Comparison of ENCODE assay signal across 8 mouse cellular contexts in the genomic region with DNA sequence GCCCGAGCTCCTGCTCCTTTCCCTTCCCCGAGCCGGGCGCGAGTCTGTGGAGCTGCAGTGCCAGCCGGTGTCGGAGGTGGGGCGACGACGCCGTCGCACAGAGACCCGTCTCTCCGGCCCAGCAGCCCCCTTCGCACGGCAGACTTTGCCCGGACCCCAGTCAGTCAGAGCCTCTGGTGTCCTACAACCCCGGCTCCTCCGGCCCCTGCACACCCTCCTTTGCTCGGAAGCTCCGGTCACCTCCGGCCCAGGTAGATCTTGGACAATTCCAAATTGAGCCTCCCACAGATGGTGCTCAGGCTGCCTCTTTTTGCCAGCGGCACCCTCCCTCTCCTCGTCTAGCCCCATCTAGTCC. TPM values are rescaled to one million over a fixed set of nuclear protein-coding genes. Genes with fewer than 3 reads are reported as not detected.
DNase-seq lines count a peak whose midpoint lies in the region; ATAC-seq and TF ChIP-seq lines count a peak whose summit lies in the region.

No protein-coding gene starts in this region.

- peak; percentile 19; the same call in 1 of the 2 replicates for ATAC-seq in heart, embryonic 12.5 days (ENCODE audit: insufficient number of reproducible peaks, low FRiP score)
- ATAC-seq in forebrain, embryonic 14.5 days, result no peak
- no peak for ATAC-seq in liver, embryonic 15.5 days (ENCODE audit: insufficient read depth)

- DNase-seq in heart, postnatal 4 days, result no peak
- no peak for DNase-seq in CH12.LX (ENCODE audit: extremely low read depth)
- peak; percentile 39 for DNase-seq in forebrain, embryonic 14.5 days (ENCODE audit: low spot score)
- DNase-seq in c-Kit-positive CD71-positive TER-119-positive erythroid progenitor cells, embryonic 14.5 days (ENCODE audit: low spot score), result no peak
- DNase-seq in gastrocnemius, adult 18-20 months (ENCODE audit: low spot score), result no peak
- DNase-seq in layer of hippocampus, adult 9-10 months (ENCODE audit: low spot score), result no peak

- no peak for TF ChIP-seq CTCF in CH12.LX (conservative IDR thresholded peaks at IDR 0.05 in 1 of 2, IDR thresholded peaks at IDR 0.05 in 1 of 2; ENCODE audit: low read depth in 2 of 2, low read length in 2 of 2)

- TF ChIP-seq EP300 in CH12.LX (IDR thresholded peaks at IDR 0.05; ENCODE audit: low read length), result no peak

- peaks cover 23% of the 10 kb centered on the region for H3K4me1 ChIP-seq in heart, embryonic 12.5 days (replicated peaks)
- H3K4me1 ChIP-seq in CH12.LX (ENCODE audit: control insufficient read depth in 1 of 2, insufficient read depth in 2 of 2), result peaks cover 7 to 24% of the 10 kb centered on the region in 2 experiments
- H3K4me1 ChIP-seq in forebrain, embryonic 14.5 days (ENCODE audit: control insufficient read depth, insufficient read depth, low read length), result peaks cover 30% of the 10 kb centered on the region
- peaks cover 28% of the 10 kb centered on the region for H3K4me1 ChIP-seq in liver, embryonic 15.5 days (replicated peaks)

- H3K36me3 ChIP-seq in heart, embryonic 12.5 days, result peaks cover 21% of the 10 kb centered on the region
- H3K36me3 ChIP-seq in CH12.LX (replicated peaks in 1 of 2; ENCODE audit: control insufficient read depth in 1 of 2, insufficient read depth in 1 of 2, low read length in 1 of 2), result peaks cover 20 to 26% of the 10 kb centered on the region in 2 experiments
- H3K36me3 ChIP-seq in forebrain, embryonic 14.5 days (ENCODE audit: control insufficient read depth, insufficient read depth, low read length), result peaks cover 47% of the 10 kb centered on the region
- no peaks in the 10 kb centered on the region for H3K36me3 ChIP-seq in liver, embryonic 15.5 days (replicated peaks)

- WGBS in heart, embryonic 12.5 days, result 3% methylated on average over 24 of the region's 24 CpGs
- whole genome bisulfite sequencing in forebrain, embryonic 14.5 days, result 0% methylated on average over 24 of the region's 24 CpGs
- WGBS in liver, embryonic 15.5 days (ENCODE audit: insufficient replicate concordance), result 4% methylated on average over 24 of the region's 24 CpGs

- no peaks in the 10 kb centered on the region for H3K9me3 ChIP-seq in heart, embryonic 12.5 days (replicated peaks)
- H3K9me3 ChIP-seq in CH12.LX (replicated peaks; ENCODE audit: low read length), result no peaks in the 10 kb centered on the region
- H3K9me3 ChIP-seq in forebrain, embryonic 14.5 days (replicated peaks; ENCODE audit: control insufficient read depth, low read length), result no peaks in the 10 kb centered on the region
- no peaks in the 10 kb centered on the region for H3K9me3 ChIP-seq in liver, embryonic 15.5 days (replicated peaks)

- H3K9ac ChIP-seq in heart, embryonic 12.5 days, result no peak overlapping the region
- H3K9ac ChIP-seq in CH12.LX (ENCODE audit: insufficient read depth, low read depth), result no peak overlapping the region
- H3K9ac ChIP-seq in forebrain, embryonic 14.5 days (ENCODE audit: low read length), result peak overlapping the region; percentile 86
- no peak overlapping the region for H3K9ac ChIP-seq in liver, embryonic 15.5 days

- in situ Hi-C loops in CH12.LX (cut with MboI; ENCODE audit: low pct_ligation_motif_present, low pct_unique_long_range_greater_than_20kb, low sequenced_read_pairs), result no loop called here

- peaks cover 70% of the 10 kb centered on the region for H3K27me3 ChIP-seq in heart, embryonic 12.5 days (replicated peaks)
- peaks cover 5% of the 10 kb centered on the region for H3K27me3 ChIP-seq in CH12.LX (replicated peaks)
- no peaks in the 10 kb centered on the region; the same call in 1 of the 2 replicates for H3K27me3 ChIP-seq in forebrain, embryonic 14.5 days (replicated peaks; ENCODE audit: control insufficient read depth, insufficient read depth, low read length)
- peaks cover 100% of the 10 kb centered on the region for H3K27me3 ChIP-seq in liver, embryonic 15.5 days

- no peak for TF ChIP-seq RAD21 in CH12.LX (IDR thresholded peaks at IDR 0.05; ENCODE audit: low read depth, low read length)

- peak overlapping the region; percentile 72 for H3K4me3 ChIP-seq in heart, embryonic 12.5 days
- peak overlapping the region in 2 of 3 experiments; percentile 51 to 78 for H3K4me3 ChIP-seq in CH12.LX (replicated peaks in 1 of 3; ENCODE audit: low read depth in 2 of 3, low read length in 2 of 3, poor library complexity in 1 of 3)
- peak overlapping the region; percentile 85 for H3K4me3 ChIP-seq in forebrain, embryonic 14.5 days (ENCODE audit: low read depth, low read length)
- peak overlapping the region; percentile 68 for H3K4me3 ChIP-seq in liver, embryonic 15.5 days (replicated peaks)

- dilution Hi-C loops in CH12.LX (cut with MboI; ENCODE audit: extremely low pct_ligation_motif_present, extremely low pct_unique_long_range_greater_than_20kb, low sequenced_read_pairs), result no loop called here

- no peak for TF ChIP-seq POLR2A in CH12.LX (IDR thresholded peaks at IDR 0.05; ENCODE audit: low read depth, low read length)

- peak overlapping the region; percentile 75 for H3K4me2 ChIP-seq in heart, embryonic 12.5 days
- H3K4me2 ChIP-seq in CH12.LX (ENCODE audit: insufficient read depth, low read depth, poor library complexity, severe bottlenecking), result peak overlapping the region; percentile 87
- H3K4me2 ChIP-seq in forebrain, embryonic 14.5 days (ENCODE audit: low read length), result peak overlapping the region; percentile 89
- peak overlapping the region; percentile 94 for H3K4me2 ChIP-seq in liver, embryonic 15.5 days

- H3K79me2 ChIP-seq in CH12.LX (replicated peaks; ENCODE audit: control insufficient read depth, extremely low read depth, insufficient read depth, poor library complexity, severe bottlenecking), result peaks cover 5% of the 10 kb centered on the region; the same call in 1 of the 2 replicates

- H3K27ac ChIP-seq in heart, embryonic 12.5 days (ENCODE audit: poor library complexity, severe bottlenecking), result no peak overlapping the region
- no peak overlapping the region for H3K27ac ChIP-seq in CH12.LX (ENCODE audit: insufficient read depth, low read depth)
- H3K27ac ChIP-seq in forebrain, embryonic 14.5 days (ENCODE audit: low read depth, low read length), result peak overlapping the region; percentile 80; the same call in 1 of the 2 replicates
- H3K27ac ChIP-seq in liver, embryonic 15.5 days (replicated peaks), result no peak overlapping the region

TF ChIP-seq in CH12.LX, 34 proteins besides CTCF, POLR2A, EP300 and RAD21:
- TF ChIP-seq CHD1 (IDR thresholded peaks at IDR 0.05; ENCODE audit: low read depth, low read length), result no peak
- no peak for TF ChIP-seq SMC3 (IDR thresholded peaks at IDR 0.05; ENCODE audit: low read depth, low read length)

RNA-seq across cellular contexts. Expression of gene Tmem198, which starts 0.3 kb away (rescaled TPM):
- 0.41 and 0.49 TPM in 2 replicates for polyA plus RNA-seq in heart, embryonic 12.5 days (2016; fragmentation: Nextera tagmentation; extraction: Ambion mirVana)
- total RNA-seq in heart, postnatal 4 days (2021), result 1 to 10 TPM in 1 of 2 experiments, under 1 TPM in 1; 0.55 to 1.1 TPM
- total RNA-seq in CH12.LX (2012; rRNA removed), result 1.1 and 1.4 TPM in 2 replicates
- total RNA-seq in CH12.LX (2014; rRNA removed), result 0.51 and 0.81 TPM in 2 replicates
- 0.80 and 0.90 TPM in 2 replicates for polyA plus RNA-seq in CH12.LX (2012; ENCODE audit: insufficient read length, low read depth)
- polyA plus RNA-seq in forebrain, embryonic 14.5 days (2014; fragmentation: Nextera tagmentation; extraction: Ambion mirVana), result 41.3 and 50.4 TPM in 2 replicates
- polyA plus RNA-seq in liver, embryonic 15.5 days (2015; fragmentation: Nextera tagmentation; extraction: Ambion mirVana), result 0.06 and 0.15 TPM in 2 replicates
- total RNA-seq in gastrocnemius, adult 18-20 months (2021), result under 1 TPM in 1 of 2 experiments, not detected in 1; 0.36 TPM

RNA-seq across cellular contexts. Expression of gene Chpf, which starts 0.5 kb away (rescaled TPM):
- 35.2 and 37.8 TPM in 2 replicates for polyA plus RNA-seq in heart, embryonic 12.5 days (2016; fragmentation: Nextera tagmentation; extraction: Ambion mirVana)
- 10 to 100 TPM; 38.0 to 38.7 TPM for total RNA-seq in heart, postnatal 4 days (2021)
- total RNA-seq in CH12.LX (2012; rRNA removed) (30.4 and 32.6 TPM in 2 replicates), CH12.LX (2014; rRNA removed) (14.6 and 14.8 TPM in 2 replicates)
- polyA plus RNA-seq in CH12.LX (2012; ENCODE audit: insufficient read length, low read depth), result 17.5 and 20.6 TPM in 2 replicates
- 21.6 and 24.2 TPM in 2 replicates for polyA plus RNA-seq in forebrain, embryonic 14.5 days (2014; fragmentation: Nextera tagmentation; extraction: Ambion mirVana)
- 4.0 and 4.3 TPM in 2 replicates for polyA plus RNA-seq in liver, embryonic 15.5 days (2015; fragmentation: Nextera tagmentation; extraction: Ambion mirVana)
- 1 to 10 TPM; 3.7 to 4.4 TPM for total RNA-seq in gastrocnemius, adult 18-20 months (2021)

RNA-seq across cellular contexts. Expression of gene Obsl1, which starts 26.6 kb away (rescaled TPM):
- 137 and 147 TPM in 2 replicates for polyA plus RNA-seq in heart, embryonic 12.5 days (2016; fragmentation: Nextera tagmentation; extraction: Ambion mirVana)
- 100 to 1,000 TPM; 196 to 210 TPM for total RNA-seq in heart, postnatal 4 days (2021)
- total RNA-seq in CH12.LX (2012; rRNA removed) (0.29 and 0.47 TPM in 2 replicates), CH12.LX (2014; rRNA removed) (not detected in 2 replicates)
- polyA plus RNA-seq in CH12.LX (2012; ENCODE audit: insufficient read length, low read depth), result 0.84 and 1.2 TPM in 2 replicates
- 17.0 and 17.7 TPM in 2 replicates for polyA plus RNA-seq in forebrain, embryonic 14.5 days (2014; fragmentation: Nextera tagmentation; extraction: Ambion mirVana)
- polyA plus RNA-seq in liver, embryonic 15.5 days (2015; fragmentation: Nextera tagmentation; extraction: Ambion mirVana), result 7.3 and 9.4 TPM in 2 replicates
- total RNA-seq in gastrocnemius, adult 18-20 months (2021), result 10 to 100 TPM; 25.0 to 30.0 TPM

RNA-seq across cellular contexts. Expression of gene Inha, which starts 27.3 kb away (rescaled TPM):
- polyA plus RNA-seq in heart, embryonic 12.5 days (2016; fragmentation: Nextera tagmentation; extraction: Ambion mirVana), result 7.5 and 9.2 TPM in 2 replicates
- total RNA-seq in heart, postnatal 4 days (2021), result 10 to 100 TPM in 1 of 2 experiments, 1 to 10 TPM in 1; 10.0 to 10.3 TPM
- total RNA-seq in CH12.LX (2012; rRNA removed), result not detected in 2 replicates
- total RNA-seq in CH12.LX (2014; rRNA removed), result not detected in 2 replicates
- polyA plus RNA-seq in CH12.LX (2012; ENCODE audit: insufficient read length, low read depth), result not detected in 2 replicates
- polyA plus RNA-seq in forebrain, embryonic 14.5 days (2014; fragmentation: Nextera tagmentation; extraction: Ambion mirVana), result 4.9 and 6.3 TPM in 2 replicates
- 0.66 and 0.67 TPM in 2 replicates for polyA plus RNA-seq in liver, embryonic 15.5 days (2015; fragmentation: Nextera tagmentation; extraction: Ambion mirVana)
- 1 to 10 TPM; 1.1 to 1.7 TPM for total RNA-seq in gastrocnemius, adult 18-20 months (2021)

RNA-seq across cellular contexts. Expression of gene Asic4, which starts 29.4 kb away (rescaled TPM):
- polyA plus RNA-seq in heart, embryonic 12.5 days (2016; fragmentation: Nextera tagmentation; extraction: Ambion mirVana), result 0.24 and 0.33 TPM in 2 replicates
- not detected for total RNA-seq in heart, postnatal 4 days (2021)
- total RNA-seq in CH12.LX (2012; rRNA removed) (not detected in 2 replicates), CH12.LX (2014; rRNA removed) (not detected in 2 replicates)
- polyA plus RNA-seq in CH12.LX (2012; ENCODE audit: insufficient read length, low read depth), result not detected in 2 replicates
- 0.76 and 0.84 TPM in 2 replicates for polyA plus RNA-seq in forebrain, embryonic 14.5 days (2014; fragmentation: Nextera tagmentation; extraction: Ambion mirVana)
- polyA plus RNA-seq in liver, embryonic 15.5 days (2015; fragmentation: Nextera tagmentation; extraction: Ambion mirVana), result 0.05 TPM in 1 of 2 replicates, not detected in the other
- not detected for total RNA-seq in gastrocnemius, adult 18-20 months (2021)

Comparison
In these comparisons a context has a peak if more than half of its experiments do, and no peak if none do; other contexts are left out.
1. RNA of gene Tmem198, which starts 0.3 kb away (polyA plus RNA-seq): 41.3 to 50.4 TPM in forebrain, embryonic 14.5 days; 0.80 to 0.90 TPM in CH12.LX, 0.41 to 0.49 TPM in heart, embryonic 12.5 days and 0.06 to 0.15 TPM in liver, embryonic 15.5 days; every median in the first group is over 10 times any median in the second.
2. Peak in every context shown above with its lines, with median percentiles within 50 percentile points of each other: H3K4me2 ChIP-seq and H3K4me3 ChIP-seq.